Mouse (Mus musculus) neural tube, embryonic 11.5 days (tissue): ENCODE data around the gene 1700086D15Rik. TPM values are rescaled to one million over a fixed set of nuclear protein-coding genes. Genes with fewer than 3 reads are reported as not detected.

Experiments
- ATAC-seq: fragments of 200-750 bp; cut with Nextera tagmentation; 2 replicates; pipeline ENCODE4 v1.8.0; 2017; ENCODE audit warnings: moderate number of reproducible peaks, mild to moderate bottlenecking, moderate TSS enrichment, moderate library complexity; ENCODE audit not compliant: insufficient read depth, low FRiP score, low TSS enrichment
- DNase-seq: peaks from one replicate; pipeline ENCODE4 v3.0.0-alpha.2; 2015; ENCODE audit warnings: low spot score
- H3K27ac ChIP-seq: fragments of 300-500 bp; sonication (generic); 2 replicates; pipeline ENCODE4 v1.5.1; 2014; ENCODE audit warnings: low read depth, mild to moderate bottlenecking, low read length
- H3K27me3 ChIP-seq: fragments of 300-500 bp; sonication (generic); 2 replicates; pipeline ENCODE4 v1.6.1; 2014; ENCODE audit warnings: mild to moderate bottlenecking, low read length, mixed read lengths; ENCODE audit not compliant: control insufficient read depth, insufficient read depth
- H3K36me3 ChIP-seq: fragments of 300-500 bp; sonication (generic); 2 replicates; pipeline ENCODE4 v1.6.1; 2014; ENCODE audit warnings: mild to moderate bottlenecking, low read length, moderate library complexity, mixed read lengths; ENCODE audit not compliant: control insufficient read depth, insufficient read depth
- H3K4me1 ChIP-seq: fragments of 300-500 bp; sonication (generic); 2 replicates; pipeline ENCODE4 v1.6.1; 2014; ENCODE audit warnings: low read length, mixed read lengths; ENCODE audit not compliant: control insufficient read depth, insufficient read depth
- H3K4me2 ChIP-seq: fragments of 300-500 bp; sonication (generic); 2 replicates; pipeline ENCODE4 v1.6.1; 2014; ENCODE audit warnings: low read depth, mild to moderate bottlenecking, moderate library complexity
- H3K4me3 ChIP-seq: fragments of 300-500 bp; sonication (generic); 2 replicates; pipeline ENCODE4 v1.5.1; 2014; ENCODE audit warnings: low read depth, low read length
- H3K9ac ChIP-seq: fragments of 300-500 bp; sonication (generic); 2 replicates; pipeline ENCODE4 v1.6.1; 2014; ENCODE audit warnings: mild to moderate bottlenecking, low read length
- H3K9me3 ChIP-seq: fragments of 300-500 bp; sonication (generic); 2 replicates; pipeline ENCODE4 v1.6.1; 2016; ENCODE audit warnings: low read length; ENCODE audit not compliant: control insufficient read depth
- WGBS: fragments of 180-500 bp; shearing (Covaris S2); extraction: QIAGEN DNeasy Blood & Tissue Kit; methylation state at CpG from one replicate; pipeline ENCODE4 v1.1.7; 2014; 5-methylcytosine and 5-hydroxymethylcytosine counted together
- polyA plus RNA-seq: library from polyadenylated mRNA; unstranded; fragments of >200 nt; fragmentation: Nextera tagmentation; extraction: Ambion mirVana; gene quantifications from 2 replicates; pipeline ENCODE4 v1.2.1, GENCODE M21; 2014

The 1700086D15Rik gene
- polyA plus RNA-seq, 1 experiment from 2014 or later: not detected

GRCm38 (mm10) chr11:65185114-65185513, 25.4 kb upstream of the 1700086D15Rik start:
- Histone ChIP-seq H3K4me3 (no peak overlapping the region), H3K27ac (no peak overlapping the region), H3K4me2 (no peak overlapping the region), H3K36me3 (no peaks in the 10 kb centered on the region), H3K4me1 (no peaks in the 10 kb centered on the region), H3K9me3 (no peaks in the 10 kb centered on the region), H3K27me3 (no peaks in the 10 kb centered on the region), H3K9ac (no peak overlapping the region)
- 91% methylated on average over 1 of the region's 1 CpGs for WGBS
- ATAC-seq (no peak), DNase-seq (no peak)

GRCm38 (mm10) chr11:65170121-65170750, 10.5 kb upstream of the 1700086D15Rik start:
- H3K9ac ChIP-seq: no peak overlapping the region
- H3K4me3 ChIP-seq: no peak overlapping the region
- H3K36me3 ChIP-seq: no peaks in the 10 kb centered on the region
- H3K4me1 ChIP-seq: no peaks in the 10 kb centered on the region
- no peak for ATAC-seq
- no peak overlapping the region for H3K4me2 ChIP-seq
- DNase-seq: no peak
- no peak overlapping the region for H3K27ac ChIP-seq
- H3K27me3 ChIP-seq: no peaks in the 10 kb centered on the region
- H3K9me3 ChIP-seq: no peaks in the 10 kb centered on the region
- 83% methylated on average over 4 of the region's 4 CpGs for WGBS

DNA sequence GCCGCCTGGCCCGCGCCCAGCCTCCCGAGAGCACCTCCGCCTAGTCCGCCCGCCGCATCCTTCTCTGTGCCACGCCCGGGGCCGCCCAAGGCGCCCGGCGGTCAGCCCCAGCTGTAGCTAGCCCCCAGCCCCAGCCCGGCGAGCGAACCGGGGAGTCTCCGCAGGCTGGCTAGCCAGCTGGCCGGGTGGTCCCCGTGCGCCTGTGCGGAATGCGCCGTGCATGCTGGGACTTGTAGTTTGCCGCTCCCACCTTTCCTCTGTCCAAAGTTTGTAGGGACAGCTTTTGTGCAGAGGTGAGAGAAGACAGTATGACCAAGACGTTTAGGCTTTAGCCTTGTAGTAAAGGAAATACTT, 3.1 kb upstream of the 1700086D15Rik start, which contains the start of gene Arhgap44:
TSS of gene Arhgap44 (minus strand) at position 195 of the 354 bp plus-strand sequence.
- Histone ChIP-seq H3K9ac (peak within 1 kb of the TSS; percentile 86), H3K4me2 (peak within 1 kb of the TSS; percentile 79), H3K27me3 (no peaks in the 10 kb centered on the region), H3K36me3 (no peaks in the 10 kb centered on the region), H3K4me3 (peak within 1 kb of the TSS; percentile 80), H3K4me1 (0 out of 2 replicates have a peak, but pooled peaks cover 5% of the 10 kb centered on the region), H3K27ac (peak within 1 kb of the TSS; percentile 42; the same call in 1 of the 2 replicates), H3K9me3 (no peaks in the 10 kb centered on the region)
- DNase-seq (peak; percentile 79), ATAC-seq (peak; percentile 97)
- WGBS: under 1% methylated on average over 27 of the region's 27 CpGs

- peak overlapping the region; percentile 42; the same call in 1 of the 2 replicates for H3K27ac ChIP-seq
- H3K4me2 ChIP-seq: peak overlapping the region; percentile 79
- 1% methylated on average over 46 of the region's 49 CpGs for WGBS
- H3K27me3 ChIP-seq: no peaks in the 10 kb centered on the region
- H3K9ac ChIP-seq: peak overlapping the region; percentile 86
- ATAC-seq: peak; percentile 83
- no peaks in the 10 kb centered on the region for H3K9me3 ChIP-seq
- H3K4me3 ChIP-seq: peak overlapping the region; percentile 80
- no peaks in the 10 kb centered on the region for H3K36me3 ChIP-seq
- DNase-seq: peak; percentile 14
- 0 out of 2 replicates have a peak, but pooled peaks cover 5% of the 10 kb centered on the region for H3K4me1 ChIP-seq
These were observed 2.4 kb upstream of the 1700086D15Rik start for GRCm38 (mm10) chr11:65161881-65162766.

- Histone ChIP-seq H3K4me1 (0 out of 2 replicates have a peak, but pooled peaks cover 5% of the 10 kb centered on the region), H3K4me3 (no peak overlapping the region), H3K9ac (no peak overlapping the region; the same call in 1 of the 2 replicates), H3K36me3 (no peaks in the 10 kb centered on the region), H3K27ac (no peak overlapping the region), H3K27me3 (no peaks in the 10 kb centered on the region), H3K4me2 (peak overlapping the region; percentile 79), H3K9me3 (no peaks in the 10 kb centered on the region)
- no peak for ATAC-seq
- DNase-seq: no peak
- 60% methylated on average over 7 of the region's 7 CpGs for WGBS
These were observed 1.5 kb upstream of the 1700086D15Rik start for GRCm38 (mm10) chr11:65160991-65161880.

DNA sequence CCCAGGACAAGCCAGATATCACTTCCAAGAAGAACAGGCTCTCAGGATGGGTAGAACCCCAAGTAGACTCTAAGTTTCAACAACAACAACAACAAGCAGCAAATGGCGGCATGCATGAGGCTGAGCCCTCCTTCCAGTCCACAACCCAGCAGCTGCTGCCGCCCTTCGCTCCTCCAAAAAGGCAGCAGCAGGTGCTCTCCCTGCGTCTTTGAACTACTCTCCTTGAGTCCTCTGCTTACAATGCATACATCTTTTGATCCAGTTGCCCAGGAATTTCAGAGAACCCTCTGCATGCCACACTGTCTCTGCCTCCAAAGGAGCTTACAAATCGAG, 1.1 kb downstream of the 1700086D15Rik start:
- Histone ChIP-seq H3K27me3 (no peaks in the 10 kb centered on the region), H3K9me3 (no peaks in the 10 kb centered on the region), H3K27ac (no peak overlapping the region), H3K4me3 (no peak overlapping the region), H3K4me2 (no peak overlapping the region), H3K9ac (no peak overlapping the region), H3K4me1 (0 out of 2 replicates have a peak, but pooled peaks cover 5% of the 10 kb centered on the region), H3K36me3 (no peaks in the 10 kb centered on the region)
- ATAC-seq: no peak
- WGBS: 93% methylated on average over 5 of the region's 5 CpGs
- no peak for DNase-seq

DNA sequence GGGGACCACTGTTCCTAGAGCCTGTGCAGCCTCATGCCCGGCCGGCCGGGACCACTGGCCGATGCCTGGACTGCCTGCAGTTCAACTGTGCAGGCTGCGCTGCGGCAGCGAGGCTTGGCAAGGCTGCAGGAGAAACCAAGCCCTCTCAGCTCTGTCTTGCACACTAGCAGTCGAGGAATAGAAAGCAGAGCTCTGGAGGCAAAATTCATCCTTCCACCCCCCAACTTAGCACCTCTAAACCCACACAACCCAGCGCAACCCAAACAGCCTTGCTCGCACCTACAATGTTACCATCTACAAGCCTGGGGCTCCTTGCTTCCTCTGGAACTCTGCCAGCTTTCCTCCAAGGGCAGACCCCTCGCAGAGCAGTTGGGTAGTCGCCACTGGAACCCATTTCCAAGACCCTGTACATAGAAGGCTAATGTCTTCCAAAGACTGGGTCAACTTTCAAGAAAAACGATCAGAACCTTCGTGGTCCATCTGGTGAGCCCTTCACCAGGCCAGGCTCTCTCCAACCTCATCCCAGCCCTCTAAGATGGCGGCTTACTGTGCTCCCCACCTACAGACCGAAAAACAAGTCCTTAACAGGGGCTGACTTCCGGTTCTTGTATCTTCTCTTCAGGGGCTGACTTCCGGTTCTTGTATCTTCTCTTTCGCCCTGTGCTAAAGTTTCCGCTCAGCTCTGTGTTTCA, 1.6 kb downstream of the 1700086D15Rik start:
- Histone ChIP-seq H3K4me2 (no peak overlapping the region), H3K27me3 (no peaks in the 10 kb centered on the region), H3K9me3 (no peaks in the 10 kb centered on the region), H3K36me3 (no peaks in the 10 kb centered on the region), H3K9ac (no peak overlapping the region), H3K27ac (no peak overlapping the region), H3K4me3 (no peak overlapping the region), H3K4me1 (0 out of 2 replicates have a peak, but pooled peaks cover 5% of the 10 kb centered on the region)
- no peak for DNase-seq
- no peak for ATAC-seq
- WGBS: 91% methylated on average over 20 of the region's 20 CpGs

GRCm38 (mm10) chr11:65153006-65153405, 6.7 kb downstream of the 1700086D15Rik start:
- H3K4me1 ChIP-seq: no peaks in the 10 kb centered on the region
- H3K27ac ChIP-seq: no peak overlapping the region
- no peaks in the 10 kb centered on the region for H3K36me3 ChIP-seq
- H3K4me3 ChIP-seq: no peak overlapping the region
- DNase-seq (no peak), ATAC-seq (no peak)
- WGBS: 67% methylated on average over 5 of the region's 5 CpGs
- H3K4me2 ChIP-seq: no peak overlapping the region
- H3K9me3 ChIP-seq: no peaks in the 10 kb centered on the region
- no peak overlapping the region for H3K9ac ChIP-seq
- H3K27me3 ChIP-seq: no peaks in the 10 kb centered on the region
